Mouse (Mus musculus): Measurements from ENCODE around the gene Rnf225.
"Not testable (repeated sequence)": the region's sequence is repeated elsewhere in the genome, so short reads cannot be mapped to it uniquely, and the experiment has no call there.

The Rnf225 gene

GRCm38 (mm10) chr7:12927693-12928589 lies 725 bp downstream of the Rnf225 start:
- DNase-seq (ENCODE audit: low spot score), result peak; percentile 64

GRCm38 (mm10) chr7:12933615-12934140 lies 6.5 kb downstream of the Rnf225 start:
- DNase-seq (ENCODE audit: low spot score), result no peak

- DNase-seq (ENCODE audit: low spot score), result no peak
Observed at GRCm38 (mm10) chr7:12934808-12935207, 7.6 kb downstream of the Rnf225 start.

GRCm38 (mm10) chr7:12937254-12937803 lies 10.1 kb downstream of the Rnf225 start:
- not testable (repeated sequence) for DNase-seq (ENCODE audit: low spot score)

- DNase-seq (ENCODE audit: low spot score), result no peak
Observed at GRCm38 (mm10) chr7:12940599-12940998, 13.4 kb downstream of the Rnf225 start.

- DNase-seq (ENCODE audit: low spot score), result no peak
Observed at GRCm38 (mm10) chr7:12943488-12943887, 16.3 kb downstream of the Rnf225 start.

- peak; percentile 90 for DNase-seq (ENCODE audit: low spot score)
Observed at GRCm38 (mm10) chr7:12949032-12949871, 22.0 kb downstream of the Rnf225 start.

GRCm38 (mm10) chr7:12949872-12950229 lies 22.6 kb downstream of the Rnf225 start:
- DNase-seq (ENCODE audit: low spot score), result no peak

GRCm38 (mm10) chr7:12954896-12955295 lies 27.7 kb downstream of the Rnf225 start:
- DNase-seq (ENCODE audit: low spot score), result no peak

GRCm38 (mm10) chr7:12957511-12957910 lies 30.3 kb downstream of the Rnf225 start:
- no peak for DNase-seq (ENCODE audit: low spot score)

GRCm38 (mm10) chr7:12958948-12959347 lies 31.7 kb downstream of the Rnf225 start:
- DNase-seq (ENCODE audit: low spot score), result no peak

- no peak for DNase-seq (ENCODE audit: low spot score)
Observed at GRCm38 (mm10) chr7:12959718-12960117, 32.5 kb downstream of the Rnf225 start.

- peak; percentile 50 for DNase-seq (ENCODE audit: low spot score)
Observed at GRCm38 (mm10) chr7:12961511-12962141, 34.4 kb downstream of the Rnf225 start.

- DNase-seq (ENCODE audit: low spot score), result peak; percentile 90
Observed at GRCm38 (mm10) chr7:12965678-12966091, 38.5 kb downstream of the Rnf225 start, which contains the start of gene Zfp324. Gene Zfp324 (plus strand): TSS chr7:12965838.

GRCm38 (mm10) chr7:12966104-12966845 lies 39.1 kb downstream of the Rnf225 start:
- peak; percentile 82 for DNase-seq (ENCODE audit: low spot score)

GRCm38 (mm10) chr7:12970906-12971305 lies 43.7 kb downstream of the Rnf225 start:
- no peak for DNase-seq (ENCODE audit: low spot score)

GRCm38 (mm10) chr7:12977682-12978389 lies 50.6 kb downstream of the Rnf225 start, which contains the start of gene Zfp446:
Gene Zfp446 (plus strand): TSS chr7:12977848.
- DNase-seq (ENCODE audit: low spot score), result peak; percentile 97

GRCm38 (mm10) chr7:12978931-12979722 lies 51.9 kb downstream of the Rnf225 start:
- DNase-seq (ENCODE audit: low spot score), result no peak

- no peak for DNase-seq (ENCODE audit: low spot score)
Observed at GRCm38 (mm10) chr7:12979776-12980175, 52.6 kb downstream of the Rnf225 start.
